Mouse (Mus musculus) stomach, postnatal 0 days (tissue): Measurements from ENCODE around the gene Ppil4.

Source experiments
- CTCF ChIP-seq: IDR thresholded peaks from 2 replicates; pipeline ENCODE4 v1.5.1; 2016; ENCODE audit warnings: antibody characterized with exemption, low read depth, mild to moderate bottlenecking, moderate library complexity
- EP300 ChIP-seq: optimal IDR thresholded peaks from 2 replicates; pipeline ENCODE3; 2016; ENCODE audit warnings: antibody characterized with exemption

GRCm38 (mm10) chr10:7861937-7862657, 69.4 kb downstream of the Ppil4 start:
- TF ChIP-seq CTCF (no peak), EP300 (no peak)
